Mouse (Mus musculus): ENCODE results near the gene Acyp1. TPM values are rescaled to one million over a fixed set of nuclear protein-coding genes. Genes with fewer than 3 reads are reported as not detected.

Acyp1 gene
- 70.0 and 75.1 TPM in 2 replicates for polyA plus RNA-seq (2016; fragmentation: Nextera tagmentation; extraction: Ambion mirVana)

- Histone ChIP-seq H3K9me3 (replicated peaks) (no peaks in the 10 kb centered on the region), H3K27me3 (replicated peaks) (peaks cover 14% of the 10 kb centered on the region), H3K9ac (peak within 1 kb of the TSS; percentile 79), H3K4me1 (replicated peaks) (peaks cover 18% of the 10 kb centered on the region), H3K27ac (ENCODE audit: poor library complexity, severe bottlenecking) (peak within 1 kb of the TSS; percentile 54; the same call in 1 of the 2 replicates), H3K36me3 (no peaks in the 10 kb centered on the region), H3K4me3 (peak within 1 kb of the TSS; percentile 72), H3K4me2 (peak within 1 kb of the TSS; percentile 79)
- 10% methylated on average over 21 of the region's 21 CpGs for WGBS
- ATAC-seq (ENCODE audit: insufficient number of reproducible peaks, low FRiP score): peak; percentile 49; the same call in 1 of the 2 replicates
These were observed at the start of gene Acyp1 for GRCm38 (mm10) chr12:85287809-85288485. Gene Acyp1 (minus strand): TSS chr12:85288438.

GRCm38 (mm10) chr12:85337567-85338311 is 49.5 kb upstream of the Acyp1 start:
- Histone ChIP-seq H3K9ac (peak overlapping the region; percentile 14; the same call in 1 of the 2 replicates), H3K9me3 (replicated peaks) (no peaks in the 10 kb centered on the region), H3K4me3 (peak overlapping the region; percentile 91; the same call in 1 of the 2 replicates), H3K4me2 (peak overlapping the region; percentile 76), H3K36me3 (peaks cover 44% of the 10 kb centered on the region), H3K27ac (ENCODE audit: poor library complexity, severe bottlenecking) (no peak overlapping the region), H3K4me1 (replicated peaks) (peaks cover 27% of the 10 kb centered on the region), H3K27me3 (replicated peaks) (no peaks in the 10 kb centered on the region)
- 57% methylated on average over 6 of the region's 6 CpGs for WGBS
- ATAC-seq (ENCODE audit: insufficient number of reproducible peaks, low FRiP score): no peak

- WGBS: 88% methylated on average over 7 of the region's 7 CpGs
- no peak overlapping the region for H3K4me3 ChIP-seq
- H3K36me3 ChIP-seq: peaks cover 82% of the 10 kb centered on the region
These were observed 41.9 kb upstream of the Acyp1 start for GRCm38 (mm10) chr12:85330153-85330552.

GRCm38 (mm10) chr12:85308651-85309050 is 20.4 kb upstream of the Acyp1 start:
- H3K4me3 ChIP-seq: no peak overlapping the region
- H3K27me3 ChIP-seq (replicated peaks): no peaks in the 10 kb centered on the region
- peaks cover 96% of the 10 kb centered on the region for H3K36me3 ChIP-seq
- no peak for ATAC-seq (ENCODE audit: insufficient number of reproducible peaks, low FRiP score)
- no peak overlapping the region for H3K4me2 ChIP-seq
- no peak overlapping the region for H3K9ac ChIP-seq
- no peaks in the 10 kb centered on the region for H3K9me3 ChIP-seq (replicated peaks)
- H3K27ac ChIP-seq (ENCODE audit: poor library complexity, severe bottlenecking): no peak overlapping the region
- H3K4me1 ChIP-seq (replicated peaks): peaks cover 7% of the 10 kb centered on the region
- WGBS: 44% methylated on average over 3 of the region's 3 CpGs

More at GRCm38 (mm10) chr12:85330153-85330552, 41.9 kb upstream of the Acyp1 start:
- Histone ChIP-seq H3K27me3 (replicated peaks) (no peaks in the 10 kb centered on the region), H3K4me1 (replicated peaks) (no peaks in the 10 kb centered on the region), H3K9ac (no peak overlapping the region), H3K27ac (ENCODE audit: poor library complexity, severe bottlenecking) (no peak overlapping the region), H3K9me3 (replicated peaks) (no peaks in the 10 kb centered on the region), H3K4me2 (no peak overlapping the region)
- ATAC-seq (ENCODE audit: insufficient number of reproducible peaks, low FRiP score): no peak

GRCm38 (mm10) chr12:85305247-85305892 is 17.1 kb upstream of the Acyp1 start:
- H3K4me1 ChIP-seq (replicated peaks): peaks cover 7% of the 10 kb centered on the region
- H3K36me3 ChIP-seq: peaks cover 94% of the 10 kb centered on the region
- peak overlapping the region; percentile 51 for H3K4me2 ChIP-seq
- H3K4me3 ChIP-seq: peak overlapping the region; percentile 18; the same call in 1 of the 2 replicates
- peak overlapping the region; percentile 53; the same call in 1 of the 2 replicates for H3K9ac ChIP-seq
- H3K9me3 ChIP-seq (replicated peaks): no peaks in the 10 kb centered on the region
- peak overlapping the region; percentile 44; the same call in 1 of the 2 replicates for H3K27ac ChIP-seq (ENCODE audit: poor library complexity, severe bottlenecking)
- no peaks in the 10 kb centered on the region for H3K27me3 ChIP-seq (replicated peaks)
- peak; percentile 44 for ATAC-seq (ENCODE audit: insufficient number of reproducible peaks, low FRiP score)
- 43% methylated on average over 16 of the region's 16 CpGs for WGBS

- WGBS: 72% methylated on average over 4 of the region's 4 CpGs
- no peaks in the 10 kb centered on the region for H3K27me3 ChIP-seq (replicated peaks)
- peaks cover 94% of the 10 kb centered on the region for H3K36me3 ChIP-seq
- ATAC-seq (ENCODE audit: insufficient number of reproducible peaks, low FRiP score): no peak
- H3K4me1 ChIP-seq (replicated peaks): peaks cover 7% of the 10 kb centered on the region
- H3K9me3 ChIP-seq (replicated peaks): no peaks in the 10 kb centered on the region
- no peak overlapping the region for H3K4me2 ChIP-seq
- H3K4me3 ChIP-seq: no peak overlapping the region
- no peak overlapping the region for H3K27ac ChIP-seq (ENCODE audit: poor library complexity, severe bottlenecking)
- H3K9ac ChIP-seq: 0 out of 2 replicates have a peak overlapping the region, but pooled peaks have one; percentile 53
These were observed 16.5 kb upstream of the Acyp1 start for GRCm38 (mm10) chr12:85304725-85305124.

GRCm38 (mm10) chr12:85303256-85303655 is 15.0 kb upstream of the Acyp1 start:
- no peak overlapping the region for H3K9ac ChIP-seq
- no peak overlapping the region for H3K27ac ChIP-seq (ENCODE audit: poor library complexity, severe bottlenecking)
- peaks cover 7% of the 10 kb centered on the region for H3K4me1 ChIP-seq (replicated peaks)
- no peak for ATAC-seq (ENCODE audit: insufficient number of reproducible peaks, low FRiP score)
- no peaks in the 10 kb centered on the region for H3K9me3 ChIP-seq (replicated peaks)
- 52% methylated on average over 2 of the region's 2 CpGs for WGBS
- H3K36me3 ChIP-seq: peaks cover 84% of the 10 kb centered on the region
- H3K4me2 ChIP-seq: no peak overlapping the region
- H3K4me3 ChIP-seq: no peak overlapping the region
- no peaks in the 10 kb centered on the region for H3K27me3 ChIP-seq (replicated peaks)

GRCm38 (mm10) chr12:85298835-85299180 is 10.6 kb upstream of the Acyp1 start:
- Histone ChIP-seq H3K9me3 (replicated peaks) (peaks cover 2% of the 10 kb centered on the region; the same call in 1 of the 2 replicates), H3K4me2 (no peak overlapping the region), H3K36me3 (peaks cover 42% of the 10 kb centered on the region), H3K27me3 (replicated peaks) (no peaks in the 10 kb centered on the region), H3K9ac (no peak overlapping the region), H3K4me3 (no peak overlapping the region), H3K27ac (ENCODE audit: poor library complexity, severe bottlenecking) (no peak overlapping the region), H3K4me1 (replicated peaks) (no peaks in the 10 kb centered on the region)
- no peak for ATAC-seq (ENCODE audit: insufficient number of reproducible peaks, low FRiP score)
- 88% methylated on average over 1 of the region's 1 CpGs for WGBS

GRCm38 (mm10) chr12:85298127-85298834 is 10.0 kb upstream of the Acyp1 start:
- WGBS: 84% methylated on average over 11 of the region's 11 CpGs
- H3K4me2 ChIP-seq: no peak overlapping the region
- no peaks in the 10 kb centered on the region for H3K27me3 ChIP-seq (replicated peaks)
- H3K4me3 ChIP-seq: no peak overlapping the region
- no peak overlapping the region for H3K27ac ChIP-seq (ENCODE audit: poor library complexity, severe bottlenecking)
- no peaks in the 10 kb centered on the region for H3K4me1 ChIP-seq (replicated peaks)
- peaks cover 4% of the 10 kb centered on the region; the same call in 1 of the 2 replicates for H3K9me3 ChIP-seq (replicated peaks)
- no peak overlapping the region for H3K9ac ChIP-seq
- no peak for ATAC-seq (ENCODE audit: insufficient number of reproducible peaks, low FRiP score)
- H3K36me3 ChIP-seq: peaks cover 37% of the 10 kb centered on the region

- no peaks in the 10 kb centered on the region for H3K27me3 ChIP-seq (replicated peaks)
- H3K4me3 ChIP-seq: no peak overlapping the region
- no peaks in the 10 kb centered on the region for H3K4me1 ChIP-seq (replicated peaks)
- no peak overlapping the region for H3K27ac ChIP-seq (ENCODE audit: poor library complexity, severe bottlenecking)
- H3K4me2 ChIP-seq: no peak overlapping the region
- ATAC-seq (ENCODE audit: insufficient number of reproducible peaks, low FRiP score): no peak
- H3K9me3 ChIP-seq (replicated peaks): peaks cover 5% of the 10 kb centered on the region; the same call in 1 of the 2 replicates
- WGBS: 79% methylated on average over 10 of the region's 10 CpGs
- peaks cover 31% of the 10 kb centered on the region for H3K36me3 ChIP-seq
- H3K9ac ChIP-seq: no peak overlapping the region
These were observed 9.2 kb upstream of the Acyp1 start for GRCm38 (mm10) chr12:85297345-85297997.

Measured in heart, embryonic 12.5 days (tissue).